Mouse (Mus musculus) kidney, adult 18-20 months (tissue): ENCODE results near the gene Sh3bp5l.
"Not testable (repeated sequence)": the region's sequence is repeated elsewhere in the genome, so short reads cannot be mapped to it uniquely, and the experiment has no call there.

Experiments
- DNase-seq: peaks from one replicate; pipeline ENCODE4 v3.0.0; 2021

Gene Sh3bp5l

DNA sequence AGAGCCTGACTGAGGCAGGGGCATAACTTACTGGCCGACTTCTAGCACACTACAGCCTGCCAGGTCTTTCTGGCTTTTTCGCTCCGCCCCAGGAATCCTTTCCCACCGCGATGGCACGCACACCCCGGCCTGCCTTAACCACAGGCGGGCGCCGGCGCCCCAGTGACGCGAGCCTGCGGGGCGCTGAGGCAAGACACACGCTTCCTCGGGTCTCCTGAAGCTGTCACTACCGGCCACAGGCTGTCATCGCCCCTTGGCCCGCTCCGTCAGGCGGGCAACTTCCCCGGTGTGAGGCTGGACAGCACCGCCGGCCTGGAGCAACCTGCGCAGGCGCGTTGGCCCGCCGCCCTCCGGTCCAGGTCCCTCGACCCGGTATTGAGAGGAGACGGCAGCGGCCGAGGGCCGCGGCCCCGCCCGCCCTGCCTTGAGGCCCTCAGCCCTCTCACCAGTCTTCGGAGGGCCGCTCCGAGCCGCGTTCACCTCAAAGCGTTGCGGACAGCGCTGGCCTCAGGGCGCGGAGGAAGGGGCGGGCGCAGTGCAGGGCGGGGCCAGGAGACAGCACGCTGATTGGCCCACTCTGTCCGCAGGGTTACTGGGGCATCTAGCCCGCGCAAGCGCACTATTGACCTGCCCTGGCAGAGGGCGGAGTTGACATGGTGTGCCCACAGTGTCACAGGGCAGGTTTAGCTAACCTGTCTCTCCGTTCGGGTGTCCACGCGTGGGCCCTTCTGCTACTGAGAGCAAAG lies 7.5 kb upstream of the Sh3bp5l start:
- peak; percentile 98 for DNase-seq

DNA sequence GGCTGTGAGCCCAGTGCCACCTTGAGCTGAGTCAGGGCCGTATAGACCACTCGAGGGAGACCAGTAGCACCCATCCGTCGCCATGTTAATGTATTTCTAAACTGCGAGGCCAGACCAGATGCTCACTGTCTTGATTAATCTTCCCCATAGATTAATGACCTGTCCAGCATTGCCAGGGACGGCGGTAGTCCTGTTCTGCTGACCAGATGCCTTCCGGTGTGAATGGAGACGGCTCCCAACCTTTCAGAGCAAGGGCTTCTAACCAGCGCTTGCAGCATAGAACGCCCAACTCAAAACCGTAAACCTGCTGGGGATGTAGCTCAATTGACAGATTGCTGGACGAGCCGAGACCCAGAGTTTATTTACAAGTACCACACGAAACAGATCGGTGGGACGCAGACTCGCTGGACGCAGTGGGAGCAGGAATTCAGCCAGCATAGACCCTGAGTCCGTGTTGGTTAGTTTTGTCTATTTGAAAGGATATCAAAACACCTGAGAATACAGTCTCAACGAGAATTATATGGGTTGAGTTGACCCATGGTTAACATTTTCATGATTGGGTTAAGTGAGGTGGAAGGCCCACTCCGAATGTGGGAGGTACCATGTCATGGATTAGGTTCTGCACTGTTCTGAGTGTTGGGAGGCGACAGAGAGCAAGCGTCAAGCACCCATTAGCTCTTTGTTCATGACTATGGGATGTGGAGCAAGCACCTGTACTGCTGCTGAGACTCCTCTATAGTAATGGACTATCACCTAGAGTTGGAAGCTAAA lies 6.8 kb upstream of the Sh3bp5l start:
- peak; percentile 16 for DNase-seq

DNA sequence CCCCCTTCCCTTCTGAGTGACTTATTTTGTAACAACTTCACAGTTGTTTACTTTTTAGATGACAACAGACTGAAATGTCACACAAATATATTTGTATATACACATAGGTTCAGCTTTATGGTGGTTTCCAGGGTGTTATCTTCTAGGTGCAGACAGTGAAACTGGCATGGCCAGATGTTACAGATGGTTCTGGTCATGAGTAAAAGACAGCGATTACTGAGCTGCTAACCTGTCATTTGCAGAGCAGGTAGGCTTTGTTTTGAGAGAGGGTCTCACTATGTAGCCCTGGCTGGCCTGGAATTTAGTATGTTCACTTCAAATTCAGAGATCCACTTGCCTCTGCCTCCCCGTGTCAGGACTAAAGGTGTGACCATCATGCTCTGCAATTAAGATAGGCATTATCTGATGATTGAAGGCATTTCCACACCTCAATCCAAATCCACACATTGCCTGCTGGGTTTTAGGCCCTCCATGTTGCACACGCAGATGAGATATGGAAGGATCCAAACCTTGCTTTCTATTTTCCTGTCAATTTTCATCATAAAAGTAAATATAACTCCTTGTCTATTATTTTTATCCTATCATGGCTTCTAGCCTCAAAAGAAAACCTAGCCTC lies 5.8 kb upstream of the Sh3bp5l start:
- DNase-seq, result no peak

DNA sequence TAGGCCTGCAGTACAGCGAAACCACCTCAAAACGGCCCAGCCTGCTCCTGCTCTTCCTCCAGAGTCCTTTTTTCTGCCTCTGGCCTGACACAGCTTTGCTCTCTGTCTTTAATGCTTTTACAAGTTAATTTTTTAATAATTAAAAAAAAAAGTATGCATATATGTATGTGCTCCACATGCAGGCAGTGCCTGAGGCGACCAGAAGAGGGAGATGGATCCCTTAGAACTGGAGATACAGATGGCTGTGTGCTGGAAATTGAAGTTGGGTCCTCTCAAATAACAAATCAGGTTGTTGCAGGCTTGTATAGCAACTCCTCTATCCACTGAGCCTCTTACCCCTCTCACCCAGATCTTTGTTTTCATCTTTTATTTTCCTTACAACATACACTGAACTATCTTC lies 3.7 kb upstream of the Sh3bp5l start:
- no peak for DNase-seq

DNA sequence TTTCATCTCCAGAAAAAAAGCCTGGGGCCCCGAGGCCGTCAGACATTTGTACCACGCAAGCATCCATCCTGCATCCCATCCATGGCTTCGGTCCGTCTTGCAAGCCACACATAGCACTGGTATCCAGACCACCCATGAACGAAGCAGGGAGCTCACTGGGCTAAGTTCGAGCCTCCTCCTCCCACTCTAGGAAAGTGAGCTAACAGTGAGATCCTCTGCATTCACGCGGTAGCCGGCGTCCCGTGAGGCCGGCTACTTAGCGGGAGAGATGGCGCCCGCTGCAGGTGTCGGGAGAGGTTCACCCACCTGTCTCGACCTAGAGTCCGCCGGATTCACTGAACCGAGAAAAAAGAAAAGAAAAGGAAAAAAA lies 633 bp upstream of the Sh3bp5l start:
- DNase-seq, result no peak

DNA sequence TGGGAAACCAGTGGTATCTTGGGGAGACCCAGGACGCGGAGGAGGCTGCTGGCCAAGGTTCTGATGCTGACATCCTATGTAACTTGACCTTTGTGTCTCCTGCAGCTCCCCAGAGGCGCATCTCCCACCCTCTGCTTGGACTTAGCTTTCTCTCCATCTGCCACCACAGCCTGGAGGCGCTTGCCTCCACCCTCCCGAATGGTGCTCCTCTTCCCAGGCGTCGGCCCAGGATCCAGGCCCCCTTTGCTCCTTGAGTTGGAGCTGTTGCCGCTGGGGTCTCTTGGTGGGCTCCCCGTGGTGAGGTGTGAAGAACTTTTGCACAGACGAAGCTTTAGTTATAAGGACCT lies 598 bp downstream of the Sh3bp5l start:
- DNase-seq, result no peak

DNA sequence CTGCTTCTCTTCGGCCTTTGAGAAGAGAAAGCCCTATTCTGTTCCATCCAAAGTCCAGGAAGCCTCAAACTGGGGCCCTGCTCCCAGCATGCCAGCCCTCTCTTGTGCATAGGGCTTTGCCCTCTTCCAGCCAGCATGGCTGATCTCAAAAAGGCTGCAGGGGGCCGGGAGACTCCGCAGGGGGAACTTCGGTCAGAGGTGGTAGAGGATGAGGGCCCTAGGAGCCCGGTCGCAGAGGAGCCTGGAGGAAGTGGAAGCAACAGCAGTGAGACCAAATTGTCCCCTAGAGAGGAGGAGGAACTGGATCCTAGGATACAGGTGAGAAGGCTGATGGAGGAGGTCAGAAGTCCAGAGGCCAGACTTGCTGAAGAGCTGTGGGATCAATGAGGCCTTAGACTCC lies 1.0 kb downstream of the Sh3bp5l start:
- DNase-seq, result no peak

DNA sequence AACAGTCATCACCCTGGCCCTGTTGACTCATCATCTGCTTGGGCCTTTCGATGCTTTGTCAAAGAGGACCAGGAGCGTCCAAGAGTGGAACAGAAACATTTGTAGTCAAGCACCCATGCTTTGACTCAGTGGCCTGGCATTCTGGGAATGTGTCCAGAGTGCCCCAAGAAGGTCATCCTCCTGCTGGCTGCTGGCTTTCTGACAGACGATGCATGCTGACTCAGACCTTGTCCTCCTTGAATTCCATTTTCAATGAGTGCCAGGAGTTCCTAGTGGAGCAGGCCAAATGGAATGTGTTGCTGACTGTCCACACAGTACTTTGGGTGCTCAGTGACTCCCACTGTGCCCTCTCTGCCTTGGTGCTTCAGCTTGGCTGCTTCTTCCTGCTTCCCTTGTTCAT lies 4.2 kb downstream of the Sh3bp5l start:
- peak; percentile 72 for DNase-seq

DNA sequence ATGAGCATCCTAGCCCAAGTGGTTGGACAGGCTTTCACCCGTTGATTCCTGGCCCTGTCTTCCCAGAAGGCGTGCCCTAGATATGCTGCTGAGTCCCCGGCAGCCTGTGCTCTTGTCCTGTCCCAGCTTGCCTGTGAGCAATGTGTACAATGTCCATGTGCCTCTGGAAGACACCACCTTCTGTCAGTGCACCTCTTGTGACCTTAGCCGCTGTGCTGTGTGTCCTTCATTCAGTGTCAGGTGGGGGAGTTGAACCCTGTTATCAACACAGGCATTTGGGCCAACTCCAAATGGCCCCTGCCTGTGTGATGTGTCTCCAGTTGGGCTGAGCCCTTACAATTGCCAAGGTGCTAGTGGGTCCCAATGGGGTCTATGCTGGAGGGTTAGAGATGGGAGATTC lies 16.2 kb downstream of the Sh3bp5l start:
- DNase-seq, result no peak

DNA sequence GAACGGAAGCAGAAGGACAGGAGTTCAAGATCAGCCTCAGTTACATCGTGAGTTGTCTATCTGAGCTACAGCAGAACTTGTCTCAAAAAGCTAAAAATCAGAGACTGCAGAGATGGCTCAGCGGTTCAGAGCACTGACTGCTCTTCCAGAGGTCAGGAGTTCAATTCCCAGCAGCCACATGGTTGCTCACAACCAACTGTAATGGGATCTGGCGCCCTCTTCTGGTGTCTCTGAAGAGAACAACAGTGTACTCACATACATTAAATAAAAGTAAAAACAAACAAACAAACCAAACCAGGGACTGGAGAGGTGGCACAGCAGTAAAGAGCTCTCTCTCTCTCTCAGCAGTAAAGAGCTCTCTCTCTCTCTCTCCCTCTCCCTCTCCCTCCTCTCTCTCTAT lies 20.1 kb downstream of the Sh3bp5l start:
- no peak for DNase-seq

DNA sequence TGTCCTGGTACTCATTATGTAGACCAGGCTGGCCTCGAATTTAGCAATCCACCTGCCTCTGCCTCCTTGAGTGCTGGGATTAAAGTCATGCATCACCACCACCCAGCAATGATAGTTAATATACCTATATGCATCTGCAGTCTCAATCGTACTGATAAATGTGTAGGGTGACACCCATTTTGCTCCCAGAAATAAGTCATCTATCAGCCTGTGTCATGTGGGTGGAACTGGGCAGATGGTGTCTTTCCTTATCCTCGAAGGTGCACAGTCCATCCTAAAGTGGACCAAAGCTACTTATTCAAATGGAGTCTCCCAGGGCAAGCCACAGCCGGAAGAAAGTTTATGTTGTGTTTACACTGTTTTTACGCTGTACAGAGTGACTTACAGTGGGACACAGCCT lies 20.7 kb downstream of the Sh3bp5l start:
- no peak for DNase-seq

DNA sequence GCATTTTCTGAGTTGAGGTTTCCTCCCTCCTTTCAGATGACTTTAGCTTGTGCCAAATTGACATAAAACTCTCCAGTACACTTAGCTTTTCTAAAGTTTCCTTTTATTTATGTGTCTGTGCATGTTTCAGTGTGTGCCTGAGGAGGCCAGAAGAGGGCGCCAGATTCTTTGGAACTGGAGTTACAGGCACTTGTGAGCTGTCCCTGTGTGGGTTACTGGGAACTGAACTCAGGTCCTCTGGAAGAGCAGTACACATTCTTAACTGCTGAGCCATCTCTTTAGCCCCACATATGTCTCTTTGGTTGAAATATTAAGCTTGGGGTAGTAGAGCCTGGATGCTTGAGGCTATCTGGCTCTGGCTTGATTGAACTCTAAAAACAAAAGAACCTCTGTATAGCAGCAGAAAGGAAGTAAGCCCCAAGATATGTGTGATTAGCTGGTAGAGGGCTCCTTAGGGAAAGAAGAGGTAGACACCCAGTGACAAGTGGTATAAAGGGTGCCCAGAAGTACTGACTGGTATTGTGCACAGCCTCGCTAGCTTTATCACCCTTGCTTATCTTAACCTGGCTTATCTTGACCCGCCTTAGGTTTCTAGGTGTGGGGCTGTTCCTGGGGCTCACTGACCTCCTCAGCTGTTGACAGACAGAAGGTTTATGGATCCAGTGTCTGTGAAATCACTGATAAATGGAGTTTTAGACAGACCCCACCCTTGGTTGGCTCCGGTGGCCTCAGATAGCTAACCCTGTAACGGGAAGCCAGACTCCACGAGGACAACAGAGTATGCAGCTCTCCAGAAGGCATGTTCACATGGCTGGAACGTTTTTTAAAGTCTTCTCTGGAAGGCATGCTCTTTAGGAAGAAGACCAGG lies 22.4 kb downstream of the Sh3bp5l start:
- DNase-seq, result no peak

DNA sequence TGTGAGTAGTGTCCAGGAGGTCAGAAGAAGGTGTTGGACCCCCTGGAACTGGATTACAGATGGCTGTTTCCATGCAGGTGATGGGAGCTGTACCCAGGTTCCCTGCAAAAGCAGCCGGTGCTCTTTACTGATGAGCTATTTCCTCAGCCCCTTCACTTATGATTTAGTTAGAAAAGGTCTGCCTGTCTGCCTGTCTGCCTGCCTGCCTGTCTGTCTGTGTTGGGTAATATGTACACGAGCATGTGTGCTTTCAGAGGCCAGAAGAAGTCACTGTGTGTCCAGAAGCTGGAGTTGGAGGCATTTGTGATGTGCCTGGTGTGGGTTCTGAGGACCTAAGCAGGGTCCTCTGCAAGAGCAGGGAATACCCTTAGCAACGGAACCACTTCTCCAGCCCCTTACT lies 23.2 kb downstream of the Sh3bp5l start:
- no peak for DNase-seq

DNA sequence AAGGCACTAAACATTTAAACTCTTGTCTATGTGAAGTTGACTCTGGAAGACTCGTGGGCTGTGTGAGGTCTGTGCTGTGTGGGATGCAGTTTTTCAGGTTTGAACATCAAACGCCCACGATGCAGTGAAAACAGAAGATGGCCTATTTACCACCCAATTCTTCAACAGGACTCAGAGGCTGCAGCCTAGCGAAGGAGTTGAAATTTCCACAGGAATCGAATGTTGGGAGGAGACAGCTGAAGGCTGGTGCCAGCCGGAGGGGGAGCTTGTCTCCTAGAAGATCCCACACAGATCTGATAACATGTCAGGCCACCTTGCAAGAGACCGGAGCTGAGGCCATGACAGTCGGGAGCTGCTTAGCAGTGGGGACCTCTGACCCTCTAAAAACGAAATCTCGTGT lies 24.0 kb downstream of the Sh3bp5l start:
- no peak for DNase-seq

DNA sequence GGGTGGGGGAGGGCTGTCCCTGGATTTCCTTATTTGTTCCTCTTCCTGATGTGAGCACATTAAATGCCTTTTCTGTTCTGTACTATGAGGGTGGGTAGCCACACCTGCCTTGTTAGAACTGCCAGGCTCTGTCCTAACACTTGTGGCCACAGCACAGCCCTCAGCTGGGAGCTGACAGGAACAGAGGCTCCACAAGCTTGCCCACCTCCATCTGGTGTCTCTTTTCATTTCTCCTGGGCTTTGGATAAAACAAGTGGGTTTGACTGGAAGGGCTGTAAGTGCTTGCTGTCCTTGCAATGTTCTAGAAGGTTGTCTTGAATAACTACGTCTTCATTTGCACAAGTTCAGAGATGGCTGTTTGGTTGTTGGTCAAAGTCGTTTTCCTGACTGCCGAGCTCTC lies 24.4 kb downstream of the Sh3bp5l start:
- DNase-seq, result no peak

DNA sequence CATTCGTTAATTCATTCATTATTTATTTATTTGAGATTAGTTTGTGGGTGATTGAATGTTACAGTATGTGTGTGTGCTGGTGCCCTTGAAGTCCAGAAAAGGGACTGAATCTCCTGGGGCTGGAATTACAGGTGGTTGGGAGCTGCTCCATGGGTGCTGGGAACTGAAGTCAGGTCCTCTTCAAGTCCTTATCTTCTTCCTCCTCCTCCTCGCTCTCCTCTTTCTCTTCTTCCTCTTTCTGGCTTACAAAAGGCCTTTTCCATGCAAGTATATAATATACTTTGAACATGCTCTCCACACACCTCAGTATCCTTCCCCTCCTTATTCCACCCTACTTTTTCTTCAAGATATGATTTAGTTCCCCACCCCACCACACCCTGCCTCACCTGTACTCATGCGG lies 26.5 kb downstream of the Sh3bp5l start:
- DNase-seq, result no peak

DNA sequence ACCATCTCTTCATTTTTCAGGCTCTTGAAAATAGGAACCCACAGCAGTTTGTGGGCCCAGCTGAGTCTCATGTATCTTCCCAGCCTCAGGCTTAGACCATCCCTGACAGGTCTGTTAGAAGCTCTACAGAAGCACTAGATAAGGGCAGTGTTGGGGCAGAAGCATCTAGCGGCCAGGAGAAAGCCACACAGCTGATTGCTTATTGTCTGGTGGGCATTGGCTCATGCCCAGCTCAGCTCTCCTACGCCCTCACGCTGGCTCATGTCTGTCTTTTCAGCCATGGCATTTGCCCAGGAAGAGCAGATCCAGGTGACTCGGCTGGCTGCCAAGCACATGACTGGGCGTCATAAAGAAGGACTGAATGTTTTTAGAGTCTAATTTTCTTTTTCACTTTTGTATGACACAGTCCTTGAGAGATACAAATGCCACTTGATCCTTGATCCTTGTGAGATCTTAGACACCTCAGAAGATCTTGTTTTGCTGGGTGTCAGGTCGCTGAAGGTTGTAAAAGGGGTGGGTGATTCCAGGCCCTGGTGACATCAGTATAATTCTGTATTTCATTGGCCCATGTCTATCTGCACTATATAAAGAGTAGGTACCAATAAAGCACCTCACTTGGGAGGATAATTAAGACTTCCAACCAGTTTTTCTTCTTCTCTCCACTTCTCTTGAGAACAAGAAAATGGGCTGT lies 27.5 kb downstream of the Sh3bp5l start:
- DNase-seq, result peak; percentile 29

DNA sequence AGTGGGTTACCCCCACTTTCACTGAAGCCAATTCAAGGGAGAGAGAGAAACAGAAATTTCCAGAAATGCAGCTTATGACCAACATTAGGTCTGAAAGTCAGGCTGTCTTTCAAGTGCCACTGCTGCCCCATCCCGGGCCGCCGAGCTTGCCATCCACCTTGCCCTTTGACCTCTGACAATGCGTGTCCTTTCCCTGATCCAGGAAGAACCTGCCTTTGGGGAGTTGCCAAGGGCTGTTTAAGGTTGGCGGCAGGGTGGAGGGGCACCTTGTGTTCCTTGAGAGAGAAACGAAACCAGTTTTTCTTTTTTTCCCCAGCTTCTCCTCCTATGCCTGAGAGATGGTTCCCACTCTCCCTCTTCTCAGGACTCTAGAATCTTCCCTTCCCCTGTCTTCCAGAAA lies 32.0 kb downstream of the Sh3bp5l start:
- DNase-seq, result not testable (repeated sequence)

DNA sequence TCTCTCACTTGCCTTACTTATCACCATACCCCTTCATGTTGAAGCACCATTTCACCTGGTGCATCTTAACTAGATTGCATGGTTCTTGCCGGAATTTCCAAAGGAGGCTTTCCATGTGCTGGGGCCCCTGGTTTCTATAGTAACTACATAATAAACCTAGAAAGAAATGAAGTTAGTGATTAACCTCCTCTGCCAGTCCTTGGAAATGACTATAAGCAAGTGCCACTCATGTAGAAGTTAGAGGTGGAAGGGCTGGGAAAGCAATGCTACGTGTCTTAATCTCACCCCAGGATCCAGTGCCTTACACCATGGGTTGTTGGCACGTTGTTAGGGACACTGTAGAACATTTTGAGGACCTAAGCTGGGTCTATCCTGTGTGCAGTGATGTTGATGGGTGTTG lies 33.9 kb downstream of the Sh3bp5l start:
- DNase-seq, result no peak

DNA sequence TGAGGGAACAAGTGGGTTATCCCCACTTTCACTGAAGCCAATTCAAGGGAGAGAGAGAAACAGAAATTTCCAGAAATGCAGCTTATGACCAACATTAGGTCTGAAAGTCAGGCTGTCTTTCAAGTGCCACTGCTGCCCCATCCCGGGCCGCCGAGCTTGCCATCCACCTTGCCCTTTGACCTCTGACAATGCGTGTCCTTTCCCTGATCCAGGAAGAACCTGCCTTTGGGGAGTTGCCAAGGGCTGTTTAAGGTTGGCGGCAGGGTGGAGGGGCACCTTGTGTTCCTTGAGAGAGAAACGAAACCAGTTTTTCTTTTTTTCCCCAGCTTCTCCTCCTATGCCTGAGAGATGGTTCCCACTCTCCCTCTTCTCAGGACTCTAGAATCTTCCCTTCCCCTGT lies 35.7 kb downstream of the Sh3bp5l start:
- DNase-seq, result not testable (repeated sequence)

DNA sequence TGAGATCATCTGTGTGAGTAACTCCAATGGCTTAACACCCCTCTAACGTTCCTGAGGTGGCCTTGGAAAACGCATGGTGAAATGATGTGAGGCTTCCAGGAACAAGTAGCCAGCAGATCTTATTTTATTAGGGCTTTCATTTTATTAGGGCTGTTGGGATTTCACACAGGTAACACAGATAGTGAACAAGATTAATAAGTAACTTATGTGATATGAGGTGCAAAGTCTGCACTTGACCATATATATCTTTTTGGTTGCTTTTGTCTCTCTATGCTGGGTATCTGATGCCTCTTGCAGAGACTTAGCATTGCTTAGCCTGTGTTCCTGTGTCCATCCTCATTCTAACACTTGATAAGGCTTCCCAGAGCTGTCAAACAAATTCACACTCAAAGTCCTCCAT lies 46.7 kb downstream of the Sh3bp5l start:
- no peak for DNase-seq

DNA sequence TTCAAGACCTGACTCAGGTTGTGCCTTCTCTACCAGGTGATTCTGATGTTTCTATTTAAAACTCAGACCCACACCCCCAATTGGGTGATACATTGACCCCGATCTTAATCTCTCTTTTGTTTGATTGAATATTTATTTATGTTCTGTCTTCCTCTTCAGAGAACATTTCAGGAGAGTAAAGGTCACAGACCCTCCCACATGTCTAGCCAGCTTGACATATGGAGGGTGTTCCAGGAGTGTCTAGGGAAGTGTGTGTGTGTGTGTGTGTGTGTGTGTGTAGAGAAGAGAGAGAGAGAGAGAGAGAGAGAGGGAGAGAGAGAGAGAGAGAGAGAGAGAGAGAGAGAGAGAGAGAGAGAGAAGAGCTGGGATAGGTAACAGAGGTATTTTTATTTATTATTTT lies 47.2 kb downstream of the Sh3bp5l start:
- DNase-seq, result no peak

DNA sequence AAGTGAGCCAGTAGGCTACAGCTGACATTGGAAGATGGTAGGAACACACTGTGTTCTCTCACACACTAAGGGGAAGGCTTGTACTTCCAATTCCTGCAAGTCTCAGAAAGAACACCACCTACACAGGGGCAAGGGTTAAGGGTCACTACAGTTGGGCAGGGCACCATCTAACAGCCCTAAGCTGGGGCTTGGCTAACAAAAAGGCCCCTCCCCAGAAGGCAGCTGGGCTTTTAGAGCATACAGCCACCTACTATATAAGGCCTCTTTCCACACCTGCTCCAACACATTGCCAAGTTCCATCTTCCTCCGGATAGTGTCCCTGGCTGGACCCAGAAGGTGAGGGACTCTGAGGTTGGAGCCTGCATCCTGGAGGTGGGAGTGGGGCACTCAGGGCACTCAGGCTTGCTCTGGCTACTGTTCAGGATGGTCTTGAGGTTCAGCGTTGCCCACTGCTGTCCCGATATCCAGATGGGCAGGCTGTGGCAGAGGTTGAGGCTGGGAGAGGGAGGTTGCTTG lies 48.3 kb downstream of the Sh3bp5l start, which contains the start of gene Lypd8:
Gene Lypd8 (plus strand): TSS at position 281 of the 516 bp plus-strand sequence.
- DNase-seq, result no peak
